Mouse (Mus musculus) fat pad, adult 2 months (tissue): ENCODE measurements around the gene Brf1.

Experiments
- DNase-seq: peaks from one replicate; pipeline ENCODE4 v3.0.0-alpha.2; 2011; ENCODE audit warnings: low read depth, low spot score; ENCODE audit errors: extremely low read depth

Brf1 gene

GRCm38 (mm10) chr12:112982031-112982430, 18.5 kb downstream of the Brf1 start:
- DNase-seq: no peak

DNA sequence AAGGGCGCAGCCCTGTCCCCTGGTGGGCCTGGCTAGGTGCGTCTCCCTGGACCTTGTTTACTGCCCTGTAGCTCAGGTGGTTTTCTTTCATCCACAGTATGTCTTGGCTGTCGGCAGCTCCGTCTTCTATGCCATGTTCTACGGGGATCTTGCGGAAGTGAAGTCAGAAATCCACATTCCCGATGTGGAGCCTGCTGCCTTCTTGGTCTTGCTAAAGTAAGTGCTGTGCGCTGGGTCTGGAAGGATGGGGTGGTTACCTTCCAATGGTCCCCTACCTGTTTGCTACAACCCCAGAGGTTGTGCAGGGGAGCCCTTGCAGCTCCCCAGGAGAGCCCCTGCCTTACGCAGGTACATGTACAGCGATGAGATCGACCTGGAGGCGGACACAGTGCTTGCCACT, 23.3 kb downstream of the Brf1 start:
- DNase-seq: no peak

GRCm38 (mm10) chr12:112976371-112977073, 24.0 kb downstream of the Brf1 start, which contains the start of gene Btbd6:
Gene Btbd6, plus strand, starts transcription at chr12:112976482.
- DNase-seq: peak; percentile 18

DNA sequence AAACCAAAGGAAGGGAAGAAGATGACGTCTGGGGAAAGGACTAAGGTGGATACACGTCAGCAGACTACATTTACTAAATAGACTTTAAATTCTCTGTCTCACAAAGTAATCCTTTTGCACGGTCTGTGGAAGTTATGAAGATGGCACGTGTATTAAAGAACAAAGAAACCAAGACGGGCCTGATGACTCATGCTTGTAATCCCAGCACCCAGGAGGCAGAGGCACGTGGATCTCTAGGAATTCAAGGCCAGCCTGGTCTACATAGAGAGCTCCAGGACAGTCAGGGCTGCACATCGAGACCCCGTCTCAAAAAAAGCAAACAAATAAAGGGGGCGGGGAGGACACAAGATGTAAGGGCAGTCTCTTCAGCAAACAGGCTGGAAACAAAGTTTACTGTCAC, 25.8 kb downstream of the Brf1 start:
- no peak for DNase-seq

DNA sequence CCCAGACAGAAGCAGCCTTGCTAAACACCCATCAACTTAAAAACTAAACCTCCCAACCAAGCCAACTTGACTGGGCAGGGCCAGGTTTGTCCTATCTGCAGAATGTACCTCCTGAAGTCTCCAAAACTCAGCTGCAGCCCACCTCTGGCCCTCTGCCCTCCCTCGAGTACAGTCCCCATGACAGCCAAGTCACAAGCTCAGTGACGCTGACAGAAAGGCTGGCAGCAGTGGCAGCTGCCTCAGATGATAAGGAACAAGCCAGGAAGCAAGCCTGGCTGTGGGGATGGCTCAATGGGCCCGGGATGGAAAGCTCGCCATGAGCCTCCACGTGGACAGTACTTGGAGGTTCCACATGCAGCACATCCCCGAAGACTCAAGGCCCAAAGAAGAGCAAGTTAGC, 30.9 kb downstream of the Brf1 start:
- DNase-seq: no peak

DNA sequence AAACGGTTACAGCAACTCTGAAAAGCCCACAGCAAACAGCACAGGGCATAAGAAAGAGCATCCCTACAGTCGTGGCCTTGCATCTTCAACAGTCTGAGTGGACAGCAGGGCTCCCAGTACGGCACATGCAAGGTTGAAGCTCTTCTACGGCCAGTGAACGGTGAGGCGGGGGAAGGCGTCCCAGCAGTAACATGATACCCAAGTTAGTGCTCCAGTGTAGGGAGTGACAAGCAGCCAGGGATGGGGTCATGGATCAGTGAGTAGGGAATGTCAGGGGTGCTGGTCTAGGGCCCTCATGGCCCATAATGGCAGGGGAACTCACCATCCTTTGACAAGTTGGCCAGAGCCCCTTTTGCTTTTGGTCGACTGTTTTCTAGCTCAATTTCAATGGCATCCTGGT, 31.6 kb downstream of the Brf1 start:
- no peak for DNase-seq

- no peak for DNase-seq
Observed at GRCm38 (mm10) chr12:112965783-112966182, 34.7 kb downstream of the Brf1 start.

DNA sequence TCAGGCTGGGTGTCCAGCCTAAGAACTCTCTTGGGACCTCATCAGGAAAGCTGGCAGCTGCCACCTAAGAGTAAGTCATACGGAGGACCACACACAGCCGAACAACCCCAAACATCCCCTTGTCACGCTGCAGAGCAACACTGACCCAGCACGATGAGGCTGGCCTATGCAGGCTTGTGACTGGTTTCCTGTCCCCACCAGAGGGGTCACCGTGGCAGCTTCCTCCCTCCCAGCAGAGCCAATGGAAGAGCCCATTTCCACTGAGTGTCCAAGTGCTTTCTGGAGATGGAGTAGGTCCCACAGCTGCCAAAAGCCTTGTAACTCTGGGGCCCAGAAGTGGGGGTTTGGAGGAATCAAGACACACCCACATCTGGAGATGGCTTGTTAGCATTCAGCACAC, 38.6 kb downstream of the Brf1 start:
- no peak for DNase-seq

GRCm38 (mm10) chr12:112961428-112961827, 39.1 kb downstream of the Brf1 start:
- DNase-seq: no peak

DNA sequence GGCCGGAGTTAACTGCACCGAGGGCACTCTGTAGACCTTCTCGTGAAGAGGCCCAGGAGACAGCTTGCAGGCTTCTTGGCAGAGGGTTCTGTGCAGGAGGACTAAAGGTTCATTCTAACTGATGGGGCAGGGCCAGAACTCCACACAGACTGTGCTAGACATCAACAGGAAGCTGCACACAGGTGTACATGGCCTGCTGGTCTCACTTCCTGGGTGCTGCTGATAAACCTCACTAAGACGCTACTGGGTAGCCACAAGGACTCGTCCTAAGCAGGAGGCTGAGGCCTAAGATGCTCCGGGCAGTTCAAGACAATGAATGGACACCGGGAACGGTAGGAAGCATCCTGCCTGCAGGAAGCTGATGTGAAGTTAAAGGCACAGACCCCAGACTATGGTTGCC, 41.1 kb downstream of the Brf1 start:
- DNase-seq: no peak

GRCm38 (mm10) chr12:112958303-112958702, 42.2 kb downstream of the Brf1 start:
- DNase-seq: no peak

- no peak for DNase-seq
Observed at GRCm38 (mm10) chr12:112955800-112956199, 44.7 kb downstream of the Brf1 start.

DNA sequence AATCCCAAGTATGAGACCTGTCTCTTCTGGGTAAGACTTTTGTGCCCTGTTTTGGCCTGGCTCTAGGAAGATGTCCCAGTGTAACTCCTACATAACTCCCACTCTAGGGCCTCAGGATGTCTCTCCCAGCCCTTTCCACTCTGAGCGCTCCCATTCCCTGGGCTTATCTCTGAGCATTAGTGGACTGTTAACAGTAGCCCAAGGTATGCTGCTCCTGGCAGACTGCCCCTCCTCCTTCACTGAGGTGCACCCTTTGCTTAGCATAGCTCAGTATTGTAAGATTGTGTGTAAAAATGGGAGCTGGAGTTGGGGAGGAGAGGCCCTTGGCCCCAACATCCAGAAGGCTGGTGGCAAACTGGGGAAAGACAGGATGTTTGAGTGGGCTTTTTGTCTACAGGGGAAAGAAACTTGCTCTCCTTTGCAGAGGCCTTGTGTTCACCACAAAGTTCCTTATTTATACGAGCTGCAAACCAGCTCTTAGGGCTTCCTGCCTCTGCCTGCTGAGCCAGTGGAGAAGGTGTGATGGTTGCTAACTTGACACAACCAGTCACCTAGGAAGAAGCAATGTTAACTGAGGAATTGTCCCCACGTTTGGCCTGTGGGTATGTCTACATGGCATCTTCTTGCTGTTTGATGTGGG, 47.5 kb downstream of the Brf1 start:
- no peak for DNase-seq

DNA sequence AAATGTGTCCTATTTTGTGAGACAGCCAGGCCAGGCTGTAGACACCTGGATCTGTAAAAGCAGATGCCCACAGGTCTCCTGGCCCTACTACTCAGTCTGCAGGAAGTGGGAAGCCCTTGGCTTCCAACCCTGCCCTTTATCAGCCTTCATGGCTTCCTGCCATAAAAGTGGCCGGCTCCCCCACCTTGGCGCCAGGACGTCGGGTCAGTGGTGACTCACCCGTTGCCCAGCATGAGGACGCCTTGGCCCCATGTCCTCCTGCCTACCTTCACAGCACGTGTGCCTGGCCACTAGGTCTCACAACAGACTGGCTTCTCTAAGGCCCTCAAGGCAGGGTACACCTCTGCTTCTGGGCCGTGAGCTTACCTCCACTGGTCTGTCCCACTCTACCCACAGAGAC, 48.1 kb downstream of the Brf1 start:
- DNase-seq: no peak

GRCm38 (mm10) chr12:112951150-112951842, 49.2 kb downstream of the Brf1 start:
- no peak for DNase-seq

- DNase-seq: no peak
Observed at GRCm38 (mm10) chr12:112950761-112951129, 49.8 kb downstream of the Brf1 start.

- DNase-seq: no peak
Observed at GRCm38 (mm10) chr12:112950040-112950760, 50.3 kb downstream of the Brf1 start.

DNA sequence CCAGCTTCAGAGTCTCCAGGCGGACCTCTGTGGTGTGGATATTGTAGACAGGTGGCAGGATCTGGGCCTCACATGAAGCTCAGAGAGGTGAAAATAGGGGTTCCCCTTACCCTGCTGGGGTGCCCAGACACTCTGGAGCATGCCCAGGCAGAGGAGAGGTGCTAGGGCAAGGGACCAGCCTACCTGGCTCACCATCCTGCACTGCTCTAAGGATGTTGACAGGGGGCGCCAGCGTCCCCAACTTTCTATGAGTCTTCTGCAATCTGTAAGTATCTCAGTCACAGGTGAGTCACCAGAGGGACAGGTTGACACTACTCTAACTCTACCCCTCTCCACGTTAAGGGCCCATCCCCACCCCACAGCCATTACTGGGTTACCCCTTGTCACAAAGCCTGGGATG, 53.2 kb downstream of the Brf1 start:
- no peak for DNase-seq

- no peak for DNase-seq
Observed at GRCm38 (mm10) chr12:112943669-112944068, 56.8 kb downstream of the Brf1 start.

GRCm38 (mm10) chr12:112941776-112942713, 58.5 kb downstream of the Brf1 start, which contains the start of gene Nudt14:
Gene Nudt14, minus strand, starts transcription at chr12:112942124.
- DNase-seq: no peak
